Mouse (Mus musculus) cerebellum, adult 2 months (tissue): ENCODE results near the gene Trim13.

ENCODE experiments used
- CTCF ChIP-seq: fragments of 200-500 bp; IDR thresholded peaks from 2 replicates; pipeline ENCODE4 v1.5.1; 2011; ENCODE audit warnings: low read depth, mild to moderate bottlenecking, control low read depth, low read length, moderate library complexity, borderline replicate concordance; ENCODE audit not compliant: insufficient read depth
- POLR2A ChIP-seq: fragments of 200-500 bp; IDR thresholded peaks from 2 replicates; pipeline ENCODE4 v1.6.1; 2011; ENCODE audit warnings: low read length, control low read depth, borderline replicate concordance; ENCODE audit not compliant: insufficient read depth

- TF ChIP-seq CTCF (no peak), POLR2A (peak; percentile 70)
Measured at GRCm38 (mm10) chr14:61556289-61557147, 41.5 kb upstream of the Trim13 start, which contains the start of gene Spryd7.
